Mouse (Mus musculus) cortical plate, adult 2 months (tissue): ENCODE measurements around the gene Usp46.

Experiments
- CTCF ChIP-seq: fragments of 200-500 bp; IDR thresholded peaks from 2 replicates; pipeline ENCODE4 v1.5.1; 2011; ENCODE audit warnings: mild to moderate bottlenecking, control low read depth, low read length; ENCODE audit not compliant: insufficient read depth; ENCODE audit errors: extremely low read depth
- POLR2A ChIP-seq: fragments of 200-500 bp; IDR thresholded peaks from 2 replicates; pipeline ENCODE4 v1.6.1; 2011; ENCODE audit warnings: mild to moderate bottlenecking, low read length, control low read depth; ENCODE audit not compliant: insufficient read depth; ENCODE audit errors: extremely low read depth

GRCm38 (mm10) chr5:73969338-73969737 lies 98.9 kb downstream of the Usp46 start:
- TF ChIP-seq POLR2A: no peak
- no peak for TF ChIP-seq CTCF
